Mouse (Mus musculus): ENCODE measurements around the gene Akirin2. TPM values are rescaled to one million over a fixed set of nuclear protein-coding genes. Genes with fewer than 3 reads are reported as not detected.
A peak's percentile ranks its signal among the peaks of the same experiment; 100 is the strongest.

Gene Akirin2
- total RNA-seq, 1 experiment: 56.4 TPM

- in situ Hi-C loops (cut with MboI; ENCODE audit: low sequenced_read_pairs in 2 of 2, unreplicated experiment in 2 of 2): no loop called here
- peak overlapping the region; percentile 78 for H3K27ac ChIP-seq (ENCODE audit: insufficient read depth, low read depth, low read length, poor library complexity, severe bottlenecking)
- TF ChIP-seq ZNF384 (IDR thresholded peaks at IDR 0.05; ENCODE audit: low read depth, low read length) (no peak), HCFC1 (IDR thresholded peaks at IDR 0.05; ENCODE audit: borderline replicate concordance, insufficient read depth, low read length) (no peak), CHD2 (IDR thresholded peaks at IDR 0.05; ENCODE audit: low read depth, low read length) (no peak), MAFK (IDR thresholded peaks at IDR 0.05; ENCODE audit: insufficient read depth, low read depth, low read length) (no peak), ZC3H11A (IDR thresholded peaks at IDR 0.05; ENCODE audit: borderline replicate concordance, low read depth, low read length) (no peak)
- H3K4me1 ChIP-seq (ENCODE audit: control insufficient read depth in 2 of 2, insufficient read depth in 2 of 2, low read length in 2 of 2, poor library complexity in 1 of 2): peaks cover 3 to 6% of the 10 kb centered on the region in 2 experiments
- peak overlapping the region; percentile 96 for H3K9ac ChIP-seq (ENCODE audit: insufficient read depth, low read depth, low read length, poor library complexity, severe bottlenecking)
- H3K4me3 ChIP-seq (ENCODE audit: insufficient read depth in 1 of 2, low read depth in 1 of 2, low read length in 2 of 2, poor library complexity in 1 of 2, severe bottlenecking in 1 of 2): peak overlapping the region; percentile 88 to 95
- DNase-seq (ENCODE audit: low read depth, low spot score): peak; percentile 47
- peaks cover 2% of the 10 kb centered on the region; the same call in 1 of the 2 replicates for H3K36me3 ChIP-seq (ENCODE audit: control insufficient read depth, insufficient read depth, low read length, poor library complexity, severe bottlenecking)
- H3K9me3 ChIP-seq (ENCODE audit: control insufficient read depth, insufficient read depth, low read depth, low read length): no peaks in the 10 kb centered on the region
Observed at GRCm38 (mm10) chr4:34551098-34551809, 517 bp downstream of the Akirin2 start.

- Histone ChIP-seq H3K27ac (ENCODE audit: insufficient read depth, low read depth, low read length, poor library complexity, severe bottlenecking) (no peak overlapping the region), H3K9ac (ENCODE audit: insufficient read depth, low read depth, low read length, poor library complexity, severe bottlenecking) (no peak overlapping the region; the same call in 1 of the 2 replicates), H3K4me1 (ENCODE audit: control insufficient read depth in 2 of 2, insufficient read depth in 2 of 2, low read length in 2 of 2, poor library complexity in 1 of 2) (peaks cover 3 to 6% of the 10 kb centered on the region in 2 experiments), H3K4me3 (ENCODE audit: insufficient read depth in 1 of 2, low read depth in 1 of 2, low read length in 2 of 2, poor library complexity in 1 of 2, severe bottlenecking in 1 of 2) (peak overlapping the region; percentile 88 to 95), H3K36me3 (ENCODE audit: control insufficient read depth, insufficient read depth, low read length, poor library complexity, severe bottlenecking) (peaks cover 2% of the 10 kb centered on the region; the same call in 1 of the 2 replicates), H3K9me3 (ENCODE audit: control insufficient read depth, insufficient read depth, low read depth, low read length) (no peaks in the 10 kb centered on the region)
- no peak for DNase-seq (ENCODE audit: low read depth, low spot score)
- TF ChIP-seq HCFC1 (IDR thresholded peaks at IDR 0.05; ENCODE audit: borderline replicate concordance, insufficient read depth, low read length) (no peak), CHD2 (IDR thresholded peaks at IDR 0.05; ENCODE audit: low read depth, low read length) (no peak), MAFK (IDR thresholded peaks at IDR 0.05; ENCODE audit: insufficient read depth, low read depth, low read length) (no peak), ZNF384 (IDR thresholded peaks at IDR 0.05; ENCODE audit: low read depth, low read length) (no peak), ZC3H11A (IDR thresholded peaks at IDR 0.05; ENCODE audit: borderline replicate concordance, low read depth, low read length) (no peak)
- in situ Hi-C loops (cut with MboI; ENCODE audit: low sequenced_read_pairs in 2 of 2, unreplicated experiment in 2 of 2): no loop called here
Observed at GRCm38 (mm10) chr4:34551966-34552365, 1.2 kb downstream of the Akirin2 start.

- no peak for DNase-seq (ENCODE audit: low read depth, low spot score)
- H3K4me3 ChIP-seq (ENCODE audit: insufficient read depth in 1 of 2, low read depth in 1 of 2, low read length in 2 of 2, poor library complexity in 1 of 2, severe bottlenecking in 1 of 2): no peak overlapping the region
- H3K9ac ChIP-seq (ENCODE audit: insufficient read depth, low read depth, low read length, poor library complexity, severe bottlenecking): no peak overlapping the region
- peaks cover 3 to 18% of the 10 kb centered on the region in 2 experiments for H3K4me1 ChIP-seq (ENCODE audit: control insufficient read depth in 2 of 2, insufficient read depth in 2 of 2, low read length in 2 of 2, poor library complexity in 1 of 2)
- in situ Hi-C loops (cut with MboI; ENCODE audit: low sequenced_read_pairs in 2 of 2, unreplicated experiment in 2 of 2): no loop called here
- H3K9me3 ChIP-seq (ENCODE audit: control insufficient read depth, insufficient read depth, low read depth, low read length): no peaks in the 10 kb centered on the region
- H3K36me3 ChIP-seq (ENCODE audit: control insufficient read depth, insufficient read depth, low read length, poor library complexity, severe bottlenecking): peaks cover 2% of the 10 kb centered on the region; the same call in 1 of the 2 replicates
- no peak overlapping the region for H3K27ac ChIP-seq (ENCODE audit: insufficient read depth, low read depth, low read length, poor library complexity, severe bottlenecking)
- TF ChIP-seq ZNF384 (IDR thresholded peaks at IDR 0.05; ENCODE audit: low read depth, low read length): no peak
- TF ChIP-seq MAFK (IDR thresholded peaks at IDR 0.05; ENCODE audit: insufficient read depth, low read depth, low read length): no peak
- no peak for TF ChIP-seq ZC3H11A (IDR thresholded peaks at IDR 0.05; ENCODE audit: borderline replicate concordance, low read depth, low read length)
- TF ChIP-seq CHD2 (IDR thresholded peaks at IDR 0.05; ENCODE audit: low read depth, low read length): no peak
Observed at GRCm38 (mm10) chr4:34554596-34554995, 3.9 kb downstream of the Akirin2 start.

GRCm38 (mm10) chr4:34555604-34556003 is 4.9 kb downstream of the Akirin2 start:
- no peak for TF ChIP-seq ZNF384 (IDR thresholded peaks at IDR 0.05; ENCODE audit: low read depth, low read length)
- no peak for TF ChIP-seq MAFK (IDR thresholded peaks at IDR 0.05; ENCODE audit: insufficient read depth, low read depth, low read length)
- TF ChIP-seq HCFC1 (IDR thresholded peaks at IDR 0.05; ENCODE audit: borderline replicate concordance, insufficient read depth, low read length): no peak
- TF ChIP-seq ZC3H11A (IDR thresholded peaks at IDR 0.05; ENCODE audit: borderline replicate concordance, low read depth, low read length): no peak
- no peak for TF ChIP-seq CHD2 (IDR thresholded peaks at IDR 0.05; ENCODE audit: low read depth, low read length)
- Histone ChIP-seq H3K27ac (ENCODE audit: insufficient read depth, low read depth, low read length, poor library complexity, severe bottlenecking) (no peak overlapping the region), H3K9ac (ENCODE audit: insufficient read depth, low read depth, low read length, poor library complexity, severe bottlenecking) (no peak overlapping the region), H3K36me3 (ENCODE audit: control insufficient read depth, insufficient read depth, low read length, poor library complexity, severe bottlenecking) (peaks cover 2% of the 10 kb centered on the region; the same call in 1 of the 2 replicates), H3K4me1 (ENCODE audit: control insufficient read depth in 2 of 2, insufficient read depth in 2 of 2, low read length in 2 of 2, poor library complexity in 1 of 2) (peaks cover 3 to 18% of the 10 kb centered on the region in 2 experiments), H3K4me3 (ENCODE audit: insufficient read depth in 1 of 2, low read depth in 1 of 2, low read length in 2 of 2, poor library complexity in 1 of 2, severe bottlenecking in 1 of 2) (no peak overlapping the region), H3K9me3 (ENCODE audit: control insufficient read depth, insufficient read depth, low read depth, low read length) (no peaks in the 10 kb centered on the region)
- DNase-seq (ENCODE audit: low read depth, low spot score): no peak
- in situ Hi-C loops (cut with MboI; ENCODE audit: low sequenced_read_pairs in 2 of 2, unreplicated experiment in 2 of 2): no loop called here
